Mouse (Mus musculus): ENCODE measurements at regions not wholly inside any gene's neighbourhood (a gene's known extent, or its start where the extent isn't known, plus 50 kb on each side); places are given as distances from the start of the nearest gene placed in this dataset. TPM values are rescaled to one million over a fixed set of nuclear protein-coding genes. Genes with fewer than 3 reads are reported as not detected.

DNA sequence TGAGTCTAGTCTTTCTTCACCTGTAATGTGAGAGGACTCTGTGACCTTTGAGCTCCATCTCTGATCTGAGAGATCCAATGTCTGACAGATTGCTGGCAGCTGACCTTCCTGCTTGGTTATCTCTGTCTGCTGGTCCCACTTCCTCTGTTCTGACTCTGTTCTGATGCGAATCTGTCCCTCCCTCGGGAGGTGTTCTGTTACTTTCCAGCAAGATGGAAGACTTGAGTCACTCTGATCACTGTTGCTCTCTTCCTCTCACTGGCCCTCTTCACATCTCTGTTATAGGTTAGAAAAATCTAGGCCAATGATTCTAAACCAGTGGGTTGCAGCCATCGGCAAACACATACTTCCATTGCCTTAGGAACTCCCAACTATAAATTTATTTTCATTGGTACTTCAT is 264.6 kb downstream of the Gm19410 start:
- intact Hi-C loops (cut with DNase I), result no loop called here
- no peak for DNase-seq

DNA sequence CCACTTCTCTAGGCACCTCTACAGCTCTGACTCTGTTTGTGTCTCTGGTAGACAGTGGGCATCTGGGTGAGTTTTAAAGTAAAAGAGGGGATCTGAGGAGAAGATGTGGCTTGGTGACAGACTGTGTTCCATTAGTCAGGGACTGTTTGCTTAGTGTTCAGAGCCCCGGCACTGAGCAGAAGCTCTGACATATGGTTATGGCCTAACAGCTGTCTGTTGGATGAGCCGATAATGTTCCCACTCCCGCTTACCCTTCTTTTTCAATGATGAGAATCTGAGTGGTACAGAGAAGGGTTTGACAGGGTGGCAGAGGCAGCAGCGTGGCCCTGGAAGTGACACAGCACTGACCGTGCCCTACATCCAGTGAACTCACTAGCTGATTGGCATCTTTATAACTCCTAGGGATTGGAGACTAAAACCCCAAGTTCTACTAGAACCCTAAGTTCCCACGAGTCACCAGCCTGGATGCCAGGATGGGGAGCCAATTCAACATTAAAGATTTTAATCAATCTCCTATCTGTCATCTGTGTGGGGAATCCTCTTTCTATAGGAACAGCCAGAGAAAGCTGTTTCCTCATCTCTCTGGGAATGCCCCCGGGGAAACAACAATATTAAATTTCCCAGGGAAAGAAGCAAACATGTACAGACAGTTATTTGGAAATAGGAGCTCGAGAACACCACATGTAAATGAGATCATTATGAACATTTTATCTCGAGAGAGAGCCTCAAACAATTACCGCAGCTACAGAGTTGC is 266.6 kb downstream of the Gm19410 start:
- no peak for DNase-seq
- intact Hi-C loops (cut with DNase I), result no loop called here

DNA sequence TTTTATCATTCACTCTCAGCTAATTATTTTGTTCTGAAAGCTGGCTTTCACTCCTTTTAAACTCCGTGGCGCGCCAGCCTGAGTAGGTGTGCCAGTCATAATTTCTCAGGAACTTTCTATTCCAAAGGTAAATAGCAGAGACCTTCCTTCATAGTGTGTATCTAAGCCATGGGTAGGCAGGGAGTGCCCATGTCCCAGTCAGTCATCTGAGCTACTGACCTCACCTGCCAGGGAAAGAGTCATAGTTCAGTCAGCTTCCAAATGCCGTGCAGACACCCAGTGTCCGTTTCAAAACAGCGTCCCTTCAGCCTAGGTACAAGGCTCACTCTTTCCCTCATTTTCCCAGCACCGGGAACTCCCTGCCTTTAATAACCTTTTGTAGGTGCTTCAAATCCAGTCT is 269.7 kb downstream of the Gm19410 start:
- DNase-seq, result no peak
- intact Hi-C loops (cut with DNase I), result no loop called here

DNA sequence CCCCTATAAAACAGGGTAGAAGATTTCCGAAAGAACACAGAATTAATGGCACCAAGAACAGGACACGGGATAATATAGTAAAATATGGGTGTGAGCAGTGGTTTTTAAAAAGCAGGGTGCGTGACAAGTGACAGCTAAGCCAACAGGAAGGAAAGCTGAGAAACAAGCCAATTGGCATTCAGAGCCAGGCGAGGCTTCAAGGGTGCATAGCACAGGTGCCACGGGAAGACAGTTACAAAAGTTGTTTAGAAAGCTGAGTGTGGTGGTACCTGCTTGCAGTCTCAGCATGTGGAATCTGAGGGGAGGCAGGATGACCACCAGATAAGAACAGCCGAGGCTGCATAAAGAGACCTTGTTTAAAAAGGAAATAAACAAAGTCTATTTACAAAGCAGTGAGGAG is 270.7 kb downstream of the Gm19410 start:
- no peak for DNase-seq
- intact Hi-C loops (cut with DNase I), result no loop called here

DNA sequence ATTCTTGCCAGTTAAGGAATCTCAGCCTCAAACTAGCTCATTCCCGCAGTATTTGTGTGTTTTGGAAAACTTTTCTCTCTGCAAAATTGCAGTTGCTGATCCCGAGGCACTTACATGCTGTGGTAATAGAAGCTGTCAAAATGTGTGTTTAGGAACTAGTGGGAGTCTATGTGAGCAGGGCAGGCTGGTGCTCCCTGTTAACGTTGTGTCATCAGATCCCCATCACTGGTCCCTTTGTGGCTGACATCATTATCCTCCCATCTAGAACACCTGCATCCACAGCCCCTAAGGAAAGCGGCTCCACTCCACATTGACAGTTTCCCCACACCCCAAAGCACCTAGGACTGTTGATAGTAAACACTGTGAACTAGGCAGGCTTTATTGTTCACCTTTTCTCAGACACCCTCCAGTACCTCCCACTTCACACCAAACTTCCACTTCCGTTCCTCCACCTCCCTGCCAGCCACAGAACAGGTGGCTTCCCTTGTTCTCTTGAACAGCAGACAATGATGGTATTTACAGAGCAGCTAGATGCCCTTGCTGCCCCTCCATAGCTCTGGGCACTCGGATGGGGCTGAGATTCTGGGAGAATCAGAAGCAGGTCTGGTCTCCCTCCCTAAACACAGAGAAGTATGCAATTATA is 275.8 kb downstream of the Gm19410 start:
- no peak for DNase-seq
- intact Hi-C loops (cut with DNase I), result no loop called here

DNA sequence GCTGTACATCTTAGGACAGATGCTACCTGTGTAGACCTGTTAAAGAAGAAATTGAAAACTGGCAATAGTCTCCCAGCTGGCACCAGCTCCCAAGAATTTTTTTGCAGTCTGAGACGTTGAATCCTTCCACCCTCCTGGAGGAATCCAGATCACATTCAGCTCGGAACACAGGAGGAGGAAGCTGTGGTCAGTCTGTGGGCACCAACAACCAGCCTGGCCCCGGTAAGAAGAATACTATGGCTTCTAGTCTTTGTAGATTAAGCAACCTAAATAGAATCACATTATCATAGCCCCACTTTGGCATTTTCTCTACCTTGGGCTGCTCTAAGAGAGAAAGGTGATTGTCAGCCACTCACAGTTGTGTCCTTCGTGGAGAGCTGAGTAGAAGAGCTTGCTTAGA is 277.0 kb downstream of the Gm19410 start:
- no peak for DNase-seq
- intact Hi-C loops (cut with DNase I), result no loop called here

Small RNAs in the stretch of these regions (microRNA-seq; reads per million reads assigned to microRNA genes)
- not detected for gene Gm22030

All from left cerebral cortex, postnatal 4 days (tissue).